Mouse (Mus musculus) WW6 (cell line): ENCODE measurements around the gene 1700123L14Rik.
"Not testable (repeated sequence)": the region's sequence is repeated elsewhere in the genome, so short reads cannot be mapped to it uniquely, and the experiment has no call there.

Experiments used
- DNase-seq: peaks from one replicate; pipeline ENCODE4 v3.0.0-alpha.2; 2013; ENCODE audit warnings: low read depth, low spot score

The 1700123L14Rik gene

DNA sequence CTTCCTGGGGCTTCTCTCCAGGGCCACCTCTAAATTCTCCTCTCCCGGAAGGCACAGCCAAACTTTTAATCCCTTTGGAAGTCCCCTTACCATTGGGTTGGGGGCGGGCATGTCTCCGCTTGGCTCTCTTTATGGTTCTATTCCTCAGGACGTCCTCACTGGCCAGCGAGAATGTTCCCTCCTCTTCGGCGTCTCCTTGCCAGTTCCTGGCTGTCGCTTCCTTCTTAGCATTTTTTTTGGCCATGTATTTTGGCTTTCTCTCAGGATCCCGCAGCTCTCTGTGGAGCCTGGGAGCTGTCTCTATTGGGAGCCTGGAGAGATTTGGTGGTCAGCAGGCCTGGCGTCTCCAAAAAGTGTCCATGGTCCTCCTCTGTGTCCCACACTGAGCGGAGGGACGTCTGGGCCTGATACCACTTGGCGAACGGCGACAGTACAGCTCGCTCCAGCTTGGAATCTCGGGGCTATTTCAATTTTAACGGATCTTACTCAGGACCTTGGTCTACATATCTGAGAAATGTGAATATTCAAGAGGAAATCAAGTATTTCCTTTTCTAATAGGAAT, at the start of gene 1700123L14Rik:
TSS of gene 1700123L14Rik (minus strand) at position 426 of the 562 bp plus-strand sequence.
- DNase-seq: no peak

DNA sequence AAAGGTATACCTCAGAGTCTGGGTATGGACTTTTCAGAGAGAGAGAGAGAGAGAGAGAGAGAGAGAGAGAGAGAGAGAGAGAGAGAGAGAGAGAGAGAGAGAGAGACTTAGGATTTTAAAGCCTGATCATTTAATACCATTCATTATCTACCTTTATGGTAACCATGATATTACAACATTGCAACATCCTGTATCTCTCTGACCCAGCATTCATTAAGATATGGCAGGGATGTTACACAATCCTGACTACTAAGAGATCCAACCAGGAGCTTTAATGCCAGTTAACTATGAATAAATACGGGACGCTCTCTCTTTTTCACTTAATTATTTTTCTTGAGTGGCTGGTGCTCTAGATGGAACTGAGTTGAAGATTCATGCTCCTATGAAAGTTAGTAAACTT, 39.4 kb upstream of the 1700123L14Rik start:
- no peak for DNase-seq

- DNase-seq: not testable (repeated sequence)
Measured at GRCm38 (mm10) chr6:96198991-96199390, 32.9 kb upstream of the 1700123L14Rik start.

DNA sequence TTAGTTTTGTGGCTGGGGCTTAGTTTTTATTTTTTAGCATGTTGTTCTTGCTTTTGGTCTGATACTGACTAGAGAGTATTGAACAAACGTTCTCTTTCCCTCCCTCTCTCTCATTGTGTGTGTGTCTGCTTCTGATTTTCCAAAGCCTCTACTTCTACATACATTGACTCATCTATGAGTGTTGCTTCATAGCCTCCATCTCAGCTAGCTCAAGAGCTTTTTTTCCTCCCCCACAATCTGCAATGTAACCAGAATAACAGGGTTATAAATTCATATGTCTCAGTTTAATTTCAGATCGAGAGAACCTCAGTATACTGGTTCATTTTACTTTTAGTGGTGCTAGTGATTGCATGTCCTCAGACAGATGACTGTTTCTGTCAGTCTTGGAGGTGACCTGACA, 20.5 kb upstream of the 1700123L14Rik start:
- no peak for DNase-seq

DNA sequence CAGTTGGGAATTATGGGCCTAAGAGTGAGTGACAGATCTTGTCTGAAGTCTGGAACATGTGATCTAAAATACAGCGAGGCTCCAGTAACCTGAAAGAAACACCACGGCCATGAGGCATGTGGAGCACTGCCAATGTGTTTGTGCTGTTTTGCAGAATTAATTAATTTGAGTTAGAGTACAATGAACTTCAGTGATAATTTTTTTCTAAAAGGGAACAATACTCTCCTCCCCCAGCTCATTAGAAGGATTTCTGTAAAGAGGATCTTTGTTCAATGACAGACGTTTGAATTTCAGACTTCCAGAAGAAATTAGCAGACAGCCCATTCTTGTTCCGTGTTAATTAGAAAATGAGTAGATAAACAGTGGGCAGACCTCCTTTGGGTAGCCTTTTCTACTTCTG, 17.3 kb upstream of the 1700123L14Rik start:
- DNase-seq: no peak

DNA sequence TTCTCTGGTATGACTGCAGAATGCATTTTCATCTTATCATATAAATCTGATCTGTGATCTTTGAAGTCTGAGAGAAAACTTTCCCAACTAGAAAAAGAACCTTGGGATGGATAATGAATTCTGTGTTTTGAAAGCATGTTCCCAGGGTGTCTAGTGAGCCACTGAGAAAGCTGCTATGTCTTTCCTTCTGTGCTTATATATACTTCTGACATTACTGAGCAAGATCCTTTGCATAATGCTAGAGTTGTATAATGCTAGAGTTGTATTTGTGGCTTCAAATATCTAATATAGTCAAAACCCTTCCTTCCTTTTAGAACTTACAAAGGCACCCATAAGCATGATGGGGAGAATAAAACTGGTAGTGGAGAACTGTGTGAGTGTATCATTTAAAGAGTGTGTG, 12.5 kb upstream of the 1700123L14Rik start:
- no peak for DNase-seq

- DNase-seq: no peak
Measured at GRCm38 (mm10) chr6:96173681-96174080, 7.6 kb upstream of the 1700123L14Rik start.

DNA sequence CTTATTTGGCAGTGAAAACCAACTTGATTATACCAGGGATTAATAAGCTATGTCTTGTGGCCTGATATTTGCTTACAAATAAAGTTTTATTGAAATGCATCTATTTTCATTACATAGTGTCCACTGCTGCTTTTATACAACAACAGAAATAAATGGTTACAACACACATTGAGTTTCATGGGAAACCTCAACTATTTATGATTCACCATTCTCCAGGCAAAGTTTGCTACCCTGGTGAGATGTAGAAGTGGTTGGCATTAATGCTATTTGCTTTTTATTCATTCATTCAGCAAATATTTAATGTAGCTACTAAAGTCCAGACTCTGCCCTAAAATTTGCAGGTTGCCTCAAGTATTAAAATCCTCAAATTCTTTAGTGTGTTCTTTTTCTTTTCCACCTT, 988 bp upstream of the 1700123L14Rik start:
- DNase-seq: no peak

DNA sequence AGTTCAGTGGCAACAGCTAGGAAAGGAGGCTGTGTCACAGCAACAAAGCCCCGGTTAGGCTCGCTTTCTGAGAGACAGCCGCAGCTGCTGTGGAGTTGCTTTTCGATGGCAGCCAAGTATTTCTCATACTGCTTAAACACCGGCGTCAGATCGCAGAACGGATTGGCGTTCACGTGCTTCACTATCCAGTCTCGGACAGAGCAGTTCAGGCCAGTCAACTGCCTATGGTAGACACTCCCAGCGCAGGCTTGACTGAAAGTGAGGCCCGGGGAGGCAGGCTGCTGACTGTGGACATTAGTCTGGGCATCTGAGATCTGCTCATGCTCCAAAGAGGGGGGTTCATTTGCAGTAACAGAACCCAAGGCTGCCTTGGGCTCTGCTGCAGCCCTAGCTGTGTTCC, 640 bp downstream of the 1700123L14Rik start:
- DNase-seq: no peak

DNA sequence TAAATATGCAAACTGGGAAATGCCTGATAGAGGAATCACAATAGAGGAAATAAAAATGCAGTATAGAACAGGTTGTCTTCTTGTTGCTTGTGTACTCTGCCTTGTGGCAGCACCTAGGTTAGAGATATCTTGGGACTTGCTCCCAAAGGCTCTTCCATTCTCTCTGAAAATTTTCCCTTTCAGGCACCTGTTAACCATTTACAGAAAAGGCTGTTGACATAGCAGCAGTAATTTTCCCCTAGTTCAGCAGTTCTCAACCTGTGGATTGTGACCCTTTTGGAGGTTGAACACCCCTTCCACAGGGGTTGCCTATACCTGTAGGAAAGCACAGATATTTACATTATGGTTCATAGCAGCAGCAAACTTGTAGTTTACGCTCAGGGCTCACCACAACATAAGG, 22.7 kb downstream of the 1700123L14Rik start:
- no peak for DNase-seq

GRCm38 (mm10) chr6:96116534-96117272, 49.3 kb downstream of the 1700123L14Rik start:
- no peak for DNase-seq

- no peak for DNase-seq
Measured at GRCm38 (mm10) chr6:96116148-96116533, 49.9 kb downstream of the 1700123L14Rik start.
